Mouse (Mus musculus) ES-Bruce4 (cell line): ENCODE measurements around the gene Flywch1.

Experiments used
- CTCF ChIP-seq: IDR thresholded peaks from one replicate; pipeline ENCODE4 v1.8.1; 2011; ENCODE audit warnings: low read depth, low read length
- EP300 ChIP-seq: IDR thresholded peaks from 2 replicates; pipeline ENCODE4 v1.6.1; 2011; ENCODE audit warnings: low read depth, low read length; ENCODE audit not compliant: insufficient read depth
- POLR2A ChIP-seq: IDR thresholded peaks from one replicate; pipeline ENCODE4 v1.8.1; 2011; ENCODE audit warnings: low read length; ENCODE audit not compliant: insufficient read depth

GRCm38 (mm10) chr17:23760231-23760630, 11.2 kb downstream of the Flywch1 start:
- TF ChIP-seq EP300: no peak
- TF ChIP-seq POLR2A: no peak
- no peak for TF ChIP-seq CTCF
